Mouse (Mus musculus): ENCODE measurements at regions not wholly inside any gene's neighbourhood (a gene's known extent, or its start where the extent isn't known, plus 50 kb on each side); places are given as distances from the start of the nearest gene placed in this dataset.

DNA sequence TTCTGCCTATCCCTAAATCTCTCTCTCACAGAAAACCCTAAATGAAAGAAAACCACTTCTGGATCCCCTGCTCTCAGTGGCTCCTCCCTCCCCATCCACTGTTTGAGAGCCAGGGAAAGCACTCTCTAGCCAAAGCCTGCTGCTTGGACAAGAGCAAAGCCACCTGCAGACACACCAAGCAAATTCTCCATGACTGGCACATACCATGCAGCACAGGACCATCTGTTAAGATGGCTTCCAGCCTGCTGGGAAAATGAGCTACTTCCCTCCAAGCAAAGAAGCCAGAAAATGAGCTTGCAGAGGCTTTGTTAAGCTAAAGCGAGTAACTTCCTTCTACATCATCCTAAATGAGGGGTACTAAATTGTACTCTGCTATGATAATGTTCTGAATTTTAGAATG is 534.6 kb upstream of the Lmcd1 start:
- no peak for DNase-seq (ENCODE audit: low spot score)
- WGBS: 98% methylated on average over 1 of the region's 1 CpGs

DNA sequence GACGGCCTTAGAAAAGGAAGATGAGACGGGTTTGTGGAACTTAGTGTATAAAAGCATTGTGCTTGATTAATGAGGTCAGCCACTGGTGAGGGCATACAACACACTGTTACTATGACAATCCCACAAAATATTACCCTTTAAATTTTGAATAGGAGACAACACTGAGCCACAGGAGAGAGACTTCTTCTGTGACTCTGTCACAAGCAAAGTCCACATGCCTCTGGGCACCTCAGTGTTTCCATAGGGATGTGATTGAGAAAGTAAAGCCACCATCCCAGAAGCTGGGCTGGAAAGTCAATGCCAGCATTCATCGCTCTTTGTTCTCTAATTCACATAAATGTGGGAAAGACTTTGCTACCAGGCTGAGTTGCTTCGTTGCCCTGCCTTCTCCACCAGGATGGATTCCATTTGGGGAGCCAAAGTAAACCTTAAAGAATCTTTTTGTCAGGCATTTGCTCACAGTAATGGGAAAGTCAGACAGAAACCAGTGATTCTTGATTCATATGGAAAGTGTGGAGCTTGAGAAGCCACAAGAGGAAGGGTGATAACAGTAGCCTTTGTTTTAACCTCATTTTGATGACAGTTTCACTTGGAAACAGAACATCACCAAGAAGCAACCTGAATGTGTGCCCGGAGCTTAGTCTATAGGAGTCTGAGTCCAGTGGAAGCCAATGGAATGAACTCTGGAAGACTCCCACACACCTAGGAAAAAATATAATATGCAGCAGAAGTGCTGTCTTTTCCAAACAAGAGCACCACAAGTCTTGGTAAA is 491.7 kb upstream of the Lmcd1 start:
- no peaks in the 10 kb centered on the region for H3K36me3 ChIP-seq

More for the DNA sequence above, 534.6 kb upstream of the Lmcd1 start:
- no peaks in the 10 kb centered on the region for H3K9me3 ChIP-seq (replicated peaks)
- H3K36me3 ChIP-seq: no peaks in the 10 kb centered on the region
- H3K27ac ChIP-seq (replicated peaks): no peak overlapping the region
- no peaks in the 10 kb centered on the region for H3K4me1 ChIP-seq
- H3K27me3 ChIP-seq (ENCODE audit: low read depth, poor library complexity, severe bottlenecking): no peaks in the 10 kb centered on the region
- H3K4me3 ChIP-seq: no peak overlapping the region

DNA sequence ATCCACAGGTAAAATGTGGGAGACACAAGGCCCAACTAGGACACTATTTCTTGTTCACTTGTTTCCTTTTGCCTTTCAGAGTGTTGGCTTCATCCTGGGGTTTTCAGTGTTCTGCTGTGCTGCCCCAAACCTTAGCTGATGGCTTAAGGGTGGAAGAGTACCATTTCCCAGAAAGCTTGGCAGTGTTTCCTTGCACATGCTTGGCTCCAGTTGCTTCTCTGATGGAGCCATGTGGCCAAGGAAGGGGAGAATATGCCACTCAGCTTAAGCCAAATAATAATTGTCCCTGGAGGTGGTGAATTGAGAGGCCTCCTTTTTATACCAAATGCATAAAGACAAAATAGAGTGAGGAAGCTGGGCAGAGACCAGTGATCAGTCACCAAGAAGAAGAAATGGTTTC is 464.9 kb upstream of the Lmcd1 start:
- no peak for DNase-seq (ENCODE audit: low spot score)

More for the DNA sequence above, 491.7 kb upstream of the Lmcd1 start:
- H3K27ac ChIP-seq (replicated peaks): no peak overlapping the region
- DNase-seq (ENCODE audit: low spot score): no peak
- H3K4me1 ChIP-seq: no peaks in the 10 kb centered on the region
- H3K9me3 ChIP-seq (replicated peaks): no peaks in the 10 kb centered on the region
- H3K27me3 ChIP-seq (ENCODE audit: low read depth, poor library complexity, severe bottlenecking): no peaks in the 10 kb centered on the region
- 81% methylated on average over 5 of the region's 5 CpGs for WGBS
- no peak overlapping the region for H3K4me3 ChIP-seq

DNA sequence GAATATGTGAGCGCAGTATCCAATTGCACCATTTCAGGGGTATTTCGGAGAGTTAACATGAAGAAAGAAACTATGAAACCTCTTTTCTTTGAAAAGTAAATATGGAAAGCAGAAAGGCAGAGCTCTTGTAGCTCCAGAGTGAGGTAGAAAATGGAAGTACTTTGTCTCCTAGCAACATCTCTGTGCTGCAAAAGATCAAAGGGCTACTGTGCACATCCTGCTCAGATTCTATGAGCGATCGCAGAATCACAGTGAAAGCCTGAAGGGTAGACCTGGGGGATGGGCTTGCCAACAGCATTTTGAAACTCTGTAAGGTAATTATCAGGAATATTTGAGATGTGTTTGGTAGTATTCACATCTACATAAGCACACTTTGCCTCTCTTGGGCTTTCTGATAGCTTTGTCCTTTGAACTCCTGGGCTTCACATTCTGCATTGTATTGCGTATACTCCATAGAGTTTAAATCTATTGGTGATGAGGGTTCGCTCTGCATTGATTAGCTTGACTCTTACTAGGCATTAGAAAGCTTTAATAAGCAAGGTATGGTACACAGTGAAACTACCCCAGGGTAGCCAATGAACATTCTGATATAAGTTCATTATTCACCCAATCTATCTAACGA is 459.5 kb upstream of the Lmcd1 start:
- Histone ChIP-seq H3K27me3 (ENCODE audit: low read depth, poor library complexity, severe bottlenecking) (no peaks in the 10 kb centered on the region), H3K4me3 (no peak overlapping the region), H3K9me3 (replicated peaks) (peaks cover 11% of the 10 kb centered on the region; the same call in 1 of the 2 replicates), H3K36me3 (no peaks in the 10 kb centered on the region), H3K4me1 (peaks cover 8% of the 10 kb centered on the region; the same call in 1 of the 2 replicates), H3K27ac (replicated peaks) (no peak overlapping the region)
- 80% methylated on average over 7 of the region's 7 CpGs for WGBS
- no peak for DNase-seq (ENCODE audit: low spot score)

More for the DNA sequence above, 464.9 kb upstream of the Lmcd1 start:
- Histone ChIP-seq H3K4me3 (no peak overlapping the region), H3K4me1 (peaks cover 2% of the 10 kb centered on the region; the same call in 1 of the 2 replicates), H3K36me3 (no peaks in the 10 kb centered on the region), H3K27ac (replicated peaks) (no peak overlapping the region), H3K9me3 (replicated peaks) (peaks cover 11% of the 10 kb centered on the region; the same call in 1 of the 2 replicates), H3K27me3 (ENCODE audit: low read depth, poor library complexity, severe bottlenecking) (no peaks in the 10 kb centered on the region)

- DNase-seq (ENCODE audit: low spot score): no peak
- no peak overlapping the region for H3K4me3 ChIP-seq
- peaks cover 8% of the 10 kb centered on the region; the same call in 1 of the 2 replicates for H3K4me1 ChIP-seq
- H3K27me3 ChIP-seq (ENCODE audit: low read depth, poor library complexity, severe bottlenecking): no peaks in the 10 kb centered on the region
- H3K9me3 ChIP-seq (replicated peaks): peaks cover 11% of the 10 kb centered on the region; the same call in 1 of the 2 replicates
- H3K27ac ChIP-seq (replicated peaks): no peak overlapping the region
- no peaks in the 10 kb centered on the region for H3K36me3 ChIP-seq
Measured at GRCm38 (mm10) chr6:111815150-111815549, 458.4 kb upstream of the Lmcd1 start.

GRCm38 (mm10) chr6:111820265-111820664 is 453.3 kb upstream of the Lmcd1 start:
- Histone ChIP-seq H3K36me3 (no peaks in the 10 kb centered on the region), H3K4me3 (no peak overlapping the region), H3K27me3 (ENCODE audit: low read depth, poor library complexity, severe bottlenecking) (no peaks in the 10 kb centered on the region), H3K4me1 (no peaks in the 10 kb centered on the region), H3K27ac (replicated peaks) (no peak overlapping the region), H3K9me3 (replicated peaks) (no peaks in the 10 kb centered on the region)
- WGBS: 93% methylated on average over 3 of the region's 3 CpGs
- DNase-seq (ENCODE audit: low spot score): no peak

DNA sequence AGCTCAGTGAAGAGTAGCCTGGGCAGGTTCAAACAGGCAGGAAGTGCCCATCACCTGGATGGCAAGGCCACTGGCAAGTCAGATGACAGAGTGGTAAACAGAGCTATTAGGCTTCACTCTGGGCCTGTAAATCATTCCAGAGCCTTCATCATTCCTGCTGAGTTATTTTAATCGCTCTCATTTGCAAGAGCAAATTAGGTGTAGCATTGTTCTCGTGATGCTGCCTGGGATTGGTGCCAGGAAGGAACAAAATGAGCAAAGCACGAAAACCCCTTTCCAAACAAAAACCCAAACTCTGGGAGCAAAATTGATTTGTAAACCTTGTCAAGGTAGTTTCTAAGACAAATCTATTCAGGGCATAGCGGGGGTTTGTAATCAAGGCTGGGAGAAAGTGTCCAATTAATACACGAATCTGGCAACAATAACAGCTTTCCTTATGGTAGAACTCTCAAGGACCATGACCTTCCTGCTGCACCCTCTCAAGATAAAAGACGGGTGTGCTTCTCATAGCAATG is 429.2 kb upstream of the Lmcd1 start:
- WGBS: 84% methylated on average over 6 of the region's 6 CpGs
- DNase-seq (ENCODE audit: low spot score): no peak
- Histone ChIP-seq H3K9me3 (replicated peaks) (no peaks in the 10 kb centered on the region), H3K27ac (replicated peaks) (no peak overlapping the region), H3K4me1 (no peaks in the 10 kb centered on the region), H3K27me3 (ENCODE audit: low read depth, poor library complexity, severe bottlenecking) (no peaks in the 10 kb centered on the region), H3K4me3 (no peak overlapping the region), H3K36me3 (no peaks in the 10 kb centered on the region)

GRCm38 (mm10) chr6:111866101-111866598 is 407.4 kb upstream of the Lmcd1 start:
- H3K27me3 ChIP-seq (ENCODE audit: low read depth, poor library complexity, severe bottlenecking): no peaks in the 10 kb centered on the region
- no peak overlapping the region for H3K27ac ChIP-seq (replicated peaks)
- H3K36me3 ChIP-seq: no peaks in the 10 kb centered on the region
- no peaks in the 10 kb centered on the region for H3K9me3 ChIP-seq (replicated peaks)
- WGBS: 87% methylated on average over 3 of the region's 3 CpGs
- no peaks in the 10 kb centered on the region for H3K4me1 ChIP-seq
- no peak for DNase-seq (ENCODE audit: low spot score)
- H3K4me3 ChIP-seq: no peak overlapping the region

DNA sequence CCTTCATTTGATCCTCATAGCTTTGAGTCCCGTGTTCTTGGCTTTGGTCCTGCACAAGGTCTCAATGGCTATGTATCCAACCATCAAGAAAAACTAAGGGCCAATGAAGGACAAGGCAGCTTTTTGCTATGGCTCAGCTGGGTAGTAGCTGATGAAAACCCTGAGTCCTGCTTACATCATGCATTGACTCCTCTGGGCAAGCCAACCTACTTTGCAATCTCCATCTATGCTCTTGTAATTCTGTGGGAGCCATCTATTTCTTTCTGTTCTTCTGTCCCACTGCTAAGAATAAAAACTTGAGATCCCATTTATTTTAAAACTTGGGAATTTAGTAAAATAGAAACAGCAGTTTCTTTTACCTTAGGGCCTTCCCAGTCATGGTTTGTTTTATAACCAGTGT is 391.0 kb upstream of the Lmcd1 start:
- H3K4me3 ChIP-seq: no peak overlapping the region
- no peaks in the 10 kb centered on the region for H3K4me1 ChIP-seq
- no peak overlapping the region for H3K27ac ChIP-seq (replicated peaks)
- H3K9me3 ChIP-seq (replicated peaks): no peaks in the 10 kb centered on the region
- no peaks in the 10 kb centered on the region for H3K36me3 ChIP-seq
- no peaks in the 10 kb centered on the region for H3K27me3 ChIP-seq (ENCODE audit: low read depth, poor library complexity, severe bottlenecking)
- 91% methylated on average over 1 of the region's 1 CpGs for WGBS
- no peak for DNase-seq (ENCODE audit: low spot score)

GRCm38 (mm10) chr6:111883946-111884345 is 389.6 kb upstream of the Lmcd1 start:
- Histone ChIP-seq H3K36me3 (no peaks in the 10 kb centered on the region), H3K9me3 (replicated peaks) (no peaks in the 10 kb centered on the region), H3K4me1 (no peaks in the 10 kb centered on the region), H3K4me3 (no peak overlapping the region), H3K27me3 (ENCODE audit: low read depth, poor library complexity, severe bottlenecking) (no peaks in the 10 kb centered on the region), H3K27ac (replicated peaks) (no peak overlapping the region)
- DNase-seq (ENCODE audit: low spot score): no peak
- 83% methylated on average over 1 of the region's 1 CpGs for WGBS

DNA sequence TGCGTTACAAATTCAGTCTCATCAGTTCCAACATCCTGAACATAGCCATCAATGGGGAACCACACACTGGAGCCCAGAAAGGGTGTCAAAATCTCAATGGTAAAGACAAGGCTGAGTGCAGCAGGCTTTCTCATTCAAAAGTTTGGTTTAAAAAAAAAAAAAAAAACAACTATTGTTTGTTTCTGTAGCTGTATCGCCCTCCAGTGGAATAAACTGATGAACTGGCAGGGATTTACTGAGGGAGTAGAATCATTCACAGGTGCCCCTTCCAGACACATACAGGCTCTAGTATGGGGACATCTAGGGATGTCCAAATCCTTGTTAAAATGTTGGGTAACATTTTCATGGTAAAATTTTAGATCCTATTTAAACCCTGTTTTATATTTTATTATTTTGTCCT is 361.6 kb upstream of the Lmcd1 start:
- Histone ChIP-seq H3K27me3 (ENCODE audit: low read depth, poor library complexity, severe bottlenecking) (no peaks in the 10 kb centered on the region), H3K27ac (replicated peaks) (no peak overlapping the region), H3K4me1 (peaks cover 9% of the 10 kb centered on the region; the same call in 1 of the 2 replicates), H3K36me3 (no peaks in the 10 kb centered on the region), H3K4me3 (no peak overlapping the region), H3K9me3 (replicated peaks) (no peaks in the 10 kb centered on the region)
- DNase-seq (ENCODE audit: low spot score): no peak
- WGBS: 69% methylated on average over 2 of the region's 2 CpGs

DNA sequence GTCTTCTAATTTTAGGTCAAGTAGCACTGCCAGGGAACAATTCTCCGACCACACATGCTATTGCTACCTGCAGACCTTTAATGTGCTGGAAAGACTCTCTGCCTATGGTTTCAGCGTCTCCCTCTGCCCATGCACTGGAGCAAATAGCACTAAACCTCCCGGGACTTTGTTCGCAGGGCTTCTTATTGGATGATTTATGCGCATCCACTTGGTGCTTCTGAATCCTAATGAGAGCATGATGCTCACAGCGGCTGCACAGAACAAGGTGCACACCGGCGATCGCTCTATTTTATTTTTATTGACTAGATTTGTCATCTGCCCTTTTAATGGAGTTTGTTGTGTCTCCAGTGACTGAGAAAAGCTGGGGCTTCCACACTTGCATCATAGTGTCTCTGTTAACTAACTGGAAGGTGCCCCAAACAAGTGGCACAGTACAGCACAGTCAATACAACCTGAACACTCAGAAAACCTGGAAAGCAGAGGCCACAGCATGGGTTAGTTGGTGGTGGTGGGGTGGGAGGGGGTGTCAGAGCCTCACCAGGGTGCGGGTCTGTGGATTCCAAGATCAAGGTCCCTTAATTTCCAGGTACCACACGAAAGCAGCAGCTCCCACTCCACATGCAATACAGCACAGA is 359.7 kb upstream of the Lmcd1 start:
- no peak overlapping the region for H3K27ac ChIP-seq (replicated peaks)
- peaks cover 9% of the 10 kb centered on the region; the same call in 1 of the 2 replicates for H3K4me1 ChIP-seq
- peak; percentile 13 for DNase-seq (ENCODE audit: low spot score)
- no peaks in the 10 kb centered on the region for H3K36me3 ChIP-seq
- no peaks in the 10 kb centered on the region for H3K27me3 ChIP-seq (ENCODE audit: low read depth, poor library complexity, severe bottlenecking)
- WGBS: 79% methylated on average over 11 of the region's 11 CpGs
- H3K9me3 ChIP-seq (replicated peaks): no peaks in the 10 kb centered on the region
- no peak overlapping the region for H3K4me3 ChIP-seq
